Mouse (Mus musculus) liver, postnatal 0 days (tissue): ENCODE results near the gene Tmem53.

Experiments
- CTCF ChIP-seq: sonication (generic); IDR thresholded peaks from 2 replicates; pipeline ENCODE4 v1.5.1; 2016; ENCODE audit warnings: antibody characterized with exemption, low read depth
- EP300 ChIP-seq: IDR thresholded peaks from 2 replicates; pipeline ENCODE4 v1.6.1; 2016; ENCODE audit warnings: antibody characterized with exemption, low read depth, mild to moderate bottlenecking

- TF ChIP-seq CTCF: peak; percentile 96
- no peak for TF ChIP-seq EP300
Measured at GRCm38 (mm10) chr4:117267284-117267683, 15.5 kb downstream of the Tmem53 start.
